Mouse (Mus musculus): ENCODE results near the gene Ptprt. TPM values are rescaled to one million over a fixed set of nuclear protein-coding genes. Genes with fewer than 3 reads are reported as not detected.

Ptprt gene
- polyA plus RNA-seq, 1 experiment from 2014 or later = 0.45 TPM

- Histone ChIP-seq H3K4me1 (ENCODE audit: control insufficient read depth, insufficient read depth, low read length) (no peaks in the 10 kb centered on the region), H3K4me3 (ENCODE audit: low read length) (no peak overlapping the region), H3K9ac (ENCODE audit: low read length) (no peak overlapping the region), H3K36me3 (ENCODE audit: control insufficient read depth, insufficient read depth) (no peaks in the 10 kb centered on the region), H3K27ac (ENCODE audit: low read length) (no peak overlapping the region), H3K9me3 (replicated peaks; ENCODE audit: control insufficient read depth, low read length) (no peaks in the 10 kb centered on the region), H3K27me3 (ENCODE audit: control insufficient read depth, insufficient read depth, low read length) (no peaks in the 10 kb centered on the region), H3K4me2 (ENCODE audit: low read depth, low read length) (no peak overlapping the region)
- WGBS = 76% methylated on average over 4 of the region's 4 CpGs
- no peak for ATAC-seq (replicated peaks; ENCODE audit: extremely low read depth, insufficient read depth, low FRiP score)
Observed at GRCm38 (mm10) chr2:162504850-162505249, 156.1 kb downstream of the Ptprt start.

GRCm38 (mm10) chr2:162499501-162499915 is 161.4 kb downstream of the Ptprt start:
- Histone ChIP-seq H3K27me3 (ENCODE audit: control insufficient read depth, insufficient read depth, low read length) (no peaks in the 10 kb centered on the region), H3K36me3 (ENCODE audit: control insufficient read depth, insufficient read depth) (no peaks in the 10 kb centered on the region), H3K4me3 (ENCODE audit: low read length) (no peak overlapping the region), H3K27ac (ENCODE audit: low read length) (no peak overlapping the region), H3K9me3 (replicated peaks; ENCODE audit: control insufficient read depth, low read length) (no peaks in the 10 kb centered on the region), H3K9ac (ENCODE audit: low read length) (no peak overlapping the region), H3K4me2 (ENCODE audit: low read depth, low read length) (no peak overlapping the region), H3K4me1 (ENCODE audit: control insufficient read depth, insufficient read depth, low read length) (no peaks in the 10 kb centered on the region)
- WGBS = 73% methylated on average over 9 of the region's 9 CpGs
- ATAC-seq (replicated peaks; ENCODE audit: extremely low read depth, insufficient read depth, low FRiP score) = no peak

- Histone ChIP-seq H3K36me3 (ENCODE audit: control insufficient read depth, insufficient read depth) (no peaks in the 10 kb centered on the region), H3K4me2 (ENCODE audit: low read depth, low read length) (no peak overlapping the region), H3K27me3 (ENCODE audit: control insufficient read depth, insufficient read depth, low read length) (no peaks in the 10 kb centered on the region), H3K9me3 (replicated peaks; ENCODE audit: control insufficient read depth, low read length) (no peaks in the 10 kb centered on the region), H3K27ac (ENCODE audit: low read length) (no peak overlapping the region), H3K4me3 (ENCODE audit: low read length) (no peak overlapping the region), H3K9ac (ENCODE audit: low read length) (no peak overlapping the region), H3K4me1 (ENCODE audit: control insufficient read depth, insufficient read depth, low read length) (no peaks in the 10 kb centered on the region)
- 32% methylated on average over 3 of the region's 3 CpGs for WGBS
- no peak for ATAC-seq (replicated peaks; ENCODE audit: extremely low read depth, insufficient read depth, low FRiP score)
Observed at GRCm38 (mm10) chr2:162498191-162498590, 162.8 kb downstream of the Ptprt start.

GRCm38 (mm10) chr2:162484036-162484435 is 176.9 kb downstream of the Ptprt start:
- no peak overlapping the region for H3K9ac ChIP-seq (ENCODE audit: low read length)
- H3K4me3 ChIP-seq (ENCODE audit: low read length) = no peak overlapping the region
- no peaks in the 10 kb centered on the region for H3K27me3 ChIP-seq (ENCODE audit: control insufficient read depth, insufficient read depth, low read length)
- H3K4me1 ChIP-seq (ENCODE audit: control insufficient read depth, insufficient read depth, low read length) = no peaks in the 10 kb centered on the region
- H3K27ac ChIP-seq (ENCODE audit: low read length) = no peak overlapping the region
- no peaks in the 10 kb centered on the region for H3K9me3 ChIP-seq (replicated peaks; ENCODE audit: control insufficient read depth, low read length)
- ATAC-seq (replicated peaks; ENCODE audit: extremely low read depth, insufficient read depth, low FRiP score) = no peak
- no peak overlapping the region for H3K4me2 ChIP-seq (ENCODE audit: low read depth, low read length)
- no peaks in the 10 kb centered on the region for H3K36me3 ChIP-seq (ENCODE audit: control insufficient read depth, insufficient read depth)

GRCm38 (mm10) chr2:162443106-162443505 is 217.8 kb downstream of the Ptprt start:
- no peak overlapping the region for H3K4me3 ChIP-seq (ENCODE audit: low read length)
- no peak overlapping the region for H3K9ac ChIP-seq (ENCODE audit: low read length)
- no peak for ATAC-seq (replicated peaks; ENCODE audit: extremely low read depth, insufficient read depth, low FRiP score)
- H3K4me1 ChIP-seq (ENCODE audit: control insufficient read depth, insufficient read depth, low read length) = no peaks in the 10 kb centered on the region
- no peaks in the 10 kb centered on the region for H3K27me3 ChIP-seq (ENCODE audit: control insufficient read depth, insufficient read depth, low read length)
- no peak overlapping the region for H3K27ac ChIP-seq (ENCODE audit: low read length)
- no peak overlapping the region for H3K4me2 ChIP-seq (ENCODE audit: low read depth, low read length)
- H3K36me3 ChIP-seq (ENCODE audit: control insufficient read depth, insufficient read depth) = no peaks in the 10 kb centered on the region
- WGBS = 37% methylated on average over 1 of the region's 1 CpGs
- no peaks in the 10 kb centered on the region for H3K9me3 ChIP-seq (replicated peaks; ENCODE audit: control insufficient read depth, low read length)

- no peak overlapping the region for H3K4me3 ChIP-seq (ENCODE audit: low read length)
- H3K4me1 ChIP-seq (ENCODE audit: control insufficient read depth, insufficient read depth, low read length) = no peaks in the 10 kb centered on the region
- 94% methylated on average over 3 of the region's 3 CpGs for WGBS
- H3K9me3 ChIP-seq (replicated peaks; ENCODE audit: control insufficient read depth, low read length) = 0 out of 2 replicates have a peak, but pooled peaks cover 2% of the 10 kb centered on the region
- no peaks in the 10 kb centered on the region for H3K27me3 ChIP-seq (ENCODE audit: control insufficient read depth, insufficient read depth, low read length)
- no peak for ATAC-seq (replicated peaks; ENCODE audit: extremely low read depth, insufficient read depth, low FRiP score)
- no peaks in the 10 kb centered on the region for H3K36me3 ChIP-seq (ENCODE audit: control insufficient read depth, insufficient read depth)
- H3K27ac ChIP-seq (ENCODE audit: low read length) = no peak overlapping the region
- H3K4me2 ChIP-seq (ENCODE audit: low read depth, low read length) = no peak overlapping the region
- H3K9ac ChIP-seq (ENCODE audit: low read length) = no peak overlapping the region
Observed at GRCm38 (mm10) chr2:162436646-162437045, 224.3 kb downstream of the Ptprt start.

GRCm38 (mm10) chr2:162430171-162430570 is 230.8 kb downstream of the Ptprt start:
- ATAC-seq (replicated peaks; ENCODE audit: extremely low read depth, insufficient read depth, low FRiP score) = no peak
- no peaks in the 10 kb centered on the region for H3K9me3 ChIP-seq (replicated peaks; ENCODE audit: control insufficient read depth, low read length)
- no peaks in the 10 kb centered on the region for H3K27me3 ChIP-seq (ENCODE audit: control insufficient read depth, insufficient read depth, low read length)
- H3K9ac ChIP-seq (ENCODE audit: low read length) = no peak overlapping the region
- WGBS = 53% methylated on average over 7 of the region's 7 CpGs
- H3K4me1 ChIP-seq (ENCODE audit: control insufficient read depth, insufficient read depth, low read length) = no peaks in the 10 kb centered on the region
- no peak overlapping the region for H3K4me2 ChIP-seq (ENCODE audit: low read depth, low read length)
- H3K4me3 ChIP-seq (ENCODE audit: low read length) = no peak overlapping the region
- H3K36me3 ChIP-seq (ENCODE audit: control insufficient read depth, insufficient read depth) = no peaks in the 10 kb centered on the region
- H3K27ac ChIP-seq (ENCODE audit: low read length) = no peak overlapping the region

- no peaks in the 10 kb centered on the region for H3K4me1 ChIP-seq (ENCODE audit: control insufficient read depth, insufficient read depth, low read length)
- no peak overlapping the region for H3K4me2 ChIP-seq (ENCODE audit: low read depth, low read length)
- no peaks in the 10 kb centered on the region for H3K9me3 ChIP-seq (replicated peaks; ENCODE audit: control insufficient read depth, low read length)
- H3K4me3 ChIP-seq (ENCODE audit: low read length) = no peak overlapping the region
- no peak overlapping the region for H3K9ac ChIP-seq (ENCODE audit: low read length)
- H3K36me3 ChIP-seq (ENCODE audit: control insufficient read depth, insufficient read depth) = no peaks in the 10 kb centered on the region
- H3K27me3 ChIP-seq (ENCODE audit: control insufficient read depth, insufficient read depth, low read length) = no peaks in the 10 kb centered on the region
- no peak for ATAC-seq (replicated peaks; ENCODE audit: extremely low read depth, insufficient read depth, low FRiP score)
- 87% methylated on average over 8 of the region's 8 CpGs for WGBS
- no peak overlapping the region for H3K27ac ChIP-seq (ENCODE audit: low read length)
Observed at GRCm38 (mm10) chr2:162426114-162426513, 234.8 kb downstream of the Ptprt start.

- Histone ChIP-seq H3K36me3 (ENCODE audit: control insufficient read depth, insufficient read depth) (no peaks in the 10 kb centered on the region), H3K4me1 (ENCODE audit: control insufficient read depth, insufficient read depth, low read length) (no peaks in the 10 kb centered on the region), H3K9ac (ENCODE audit: low read length) (no peak overlapping the region), H3K4me2 (ENCODE audit: low read depth, low read length) (no peak overlapping the region), H3K27ac (ENCODE audit: low read length) (no peak overlapping the region), H3K9me3 (replicated peaks; ENCODE audit: control insufficient read depth, low read length) (no peaks in the 10 kb centered on the region), H3K27me3 (ENCODE audit: control insufficient read depth, insufficient read depth, low read length) (no peaks in the 10 kb centered on the region), H3K4me3 (ENCODE audit: low read length) (no peak overlapping the region)
- WGBS = 52% methylated on average over 3 of the region's 3 CpGs
- ATAC-seq (replicated peaks; ENCODE audit: extremely low read depth, insufficient read depth, low FRiP score) = no peak
Observed at GRCm38 (mm10) chr2:162418181-162418580, 242.8 kb downstream of the Ptprt start.

All from heart, embryonic 16.5 days (tissue).